Mouse (Mus musculus) embryonic facial prominence, embryonic 10.5 days (tissue): ENCODE results near the gene Il23a. TPM values are rescaled to one million over a fixed set of nuclear protein-coding genes. Genes with fewer than 3 reads are reported as not detected.

Experiments
- DNase-seq: peaks from one replicate; pipeline ENCODE4 v3.0.0-alpha.2; 2017; ENCODE audit warnings: low spot score
- H3K27ac ChIP-seq: fragments of 300-500 bp; sonication (generic); replicated peaks from 2 replicates; pipeline ENCODE4 v1.5.1; 2016; ENCODE audit warnings: mild to moderate bottlenecking
- H3K27me3 ChIP-seq: fragments of 300-500 bp; sonication (generic); replicated peaks from 2 replicates; pipeline ENCODE4 v1.6.1; 2016; ENCODE audit warnings: low read depth, mild to moderate bottlenecking; ENCODE audit not compliant: poor library complexity, severe bottlenecking
- H3K36me3 ChIP-seq: fragments of 300-500 bp; sonication (generic); replicated peaks from 2 replicates; pipeline ENCODE4 v1.6.1; 2016; ENCODE audit warnings: mild to moderate bottlenecking, moderate library complexity
- H3K4me1 ChIP-seq: fragments of 300-500 bp; sonication (generic); 2 replicates; pipeline ENCODE4 v1.6.1; 2016
- H3K4me3 ChIP-seq: fragments of 300-500 bp; sonication (generic); 2 replicates; pipeline ENCODE4 v1.5.1; 2016; ENCODE audit warnings: mild to moderate bottlenecking, moderate library complexity
- H3K9me3 ChIP-seq: fragments of 300-500 bp; sonication (generic); 2 replicates; pipeline ENCODE4 v1.6.1; 2016; ENCODE audit warnings: mild to moderate bottlenecking
- WGBS: fragments of 180-500 bp; shearing (Covaris S2); methylation state at CpG from one replicate; pipeline ENCODE4 v1.1.7; 2016; 5-methylcytosine and 5-hydroxymethylcytosine counted together
- polyA plus RNA-seq: library from polyadenylated mRNA; unstranded; fragments of >200 nt; fragmentation: Nextera tagmentation; extraction: Ambion mirVana; gene quantifications from 2 replicates; pipeline ENCODE4 v1.2.1, GENCODE M21; 2016

The Il23a gene
- polyA plus RNA-seq, 1 experiment from 2014 or later, result not detected

- Histone ChIP-seq H3K27me3 (no peaks in the 10 kb centered on the region), H3K9me3 (no peaks in the 10 kb centered on the region), H3K4me3 (no peak overlapping the region), H3K4me1 (peaks cover 12% of the 10 kb centered on the region), H3K27ac (no peak overlapping the region), H3K36me3 (peaks cover 64% of the 10 kb centered on the region)
- 91% methylated on average over 10 of the region's 10 CpGs for WGBS
- no peak for DNase-seq
These were observed 29.1 kb upstream of the Il23a start for GRCm38 (mm10) chr10:128327610-128328009.

- Histone ChIP-seq H3K27me3 (no peaks in the 10 kb centered on the region), H3K27ac (no peak overlapping the region), H3K4me1 (peaks cover 12% of the 10 kb centered on the region), H3K4me3 (no peak overlapping the region), H3K36me3 (peaks cover 64% of the 10 kb centered on the region), H3K9me3 (no peaks in the 10 kb centered on the region)
- DNase-seq, result no peak
- WGBS, result 94% methylated on average over 8 of the region's 8 CpGs
These were observed 28.3 kb upstream of the Il23a start for GRCm38 (mm10) chr10:128326825-128327224.

- Histone ChIP-seq H3K36me3 (peaks cover 75% of the 10 kb centered on the region), H3K4me1 (peaks cover 16% of the 10 kb centered on the region), H3K27me3 (no peaks in the 10 kb centered on the region), H3K27ac (peak overlapping the region; percentile 97), H3K9me3 (no peaks in the 10 kb centered on the region), H3K4me3 (peak overlapping the region; percentile 89)
- no peak for DNase-seq
- 82% methylated on average over 8 of the region's 8 CpGs for WGBS
These were observed 25.0 kb upstream of the Il23a start for GRCm38 (mm10) chr10:128323516-128323915.

GRCm38 (mm10) chr10:128322141-128323108 is 23.9 kb upstream of the Il23a start, which contains the start of gene Cnpy2:
Cnpy2 (plus strand) TSS chr10:128322459.
- Histone ChIP-seq H3K9me3 (no peaks in the 10 kb centered on the region), H3K27ac (peak within 1 kb of the TSS; percentile 97), H3K36me3 (peaks cover 75% of the 10 kb centered on the region), H3K4me3 (peak within 1 kb of the TSS; percentile 89), H3K4me1 (peaks cover 16% of the 10 kb centered on the region), H3K27me3 (no peaks in the 10 kb centered on the region)
- DNase-seq, result peak; percentile 97
- WGBS, result under 1% methylated on average over 40 of the region's 40 CpGs

- Histone ChIP-seq H3K4me3 (peak overlapping the region; percentile 89), H3K36me3 (peaks cover 75% of the 10 kb centered on the region), H3K9me3 (no peaks in the 10 kb centered on the region), H3K4me1 (peaks cover 16% of the 10 kb centered on the region), H3K27me3 (no peaks in the 10 kb centered on the region), H3K27ac (peak overlapping the region; percentile 97)
- 66% methylated on average over 12 of the region's 12 CpGs for WGBS
- DNase-seq, result peak; percentile 23
These were observed 23.1 kb upstream of the Il23a start for GRCm38 (mm10) chr10:128321641-128322040.

GRCm38 (mm10) chr10:128315578-128315977 is 17.0 kb upstream of the Il23a start:
- WGBS, result 91% methylated on average over 8 of the region's 8 CpGs
- peaks cover 100% of the 10 kb centered on the region for H3K36me3 ChIP-seq
- DNase-seq, result no peak

GRCm38 (mm10) chr10:128310902-128311301 is 12.3 kb upstream of the Il23a start:
- H3K4me1 ChIP-seq, result no peaks in the 10 kb centered on the region
- no peak for DNase-seq
- H3K36me3 ChIP-seq, result peaks cover 94% of the 10 kb centered on the region
- H3K4me3 ChIP-seq, result no peak overlapping the region
- H3K9me3 ChIP-seq, result no peaks in the 10 kb centered on the region
- no peaks in the 10 kb centered on the region for H3K27me3 ChIP-seq
- 89% methylated on average over 4 of the region's 4 CpGs for WGBS
- no peak overlapping the region for H3K27ac ChIP-seq

More at GRCm38 (mm10) chr10:128315578-128315977, 17.0 kb upstream of the Il23a start:
- Histone ChIP-seq H3K27me3 (no peaks in the 10 kb centered on the region), H3K27ac (no peak overlapping the region), H3K9me3 (no peaks in the 10 kb centered on the region), H3K4me1 (no peaks in the 10 kb centered on the region), H3K4me3 (no peak overlapping the region)

GRCm38 (mm10) chr10:128310177-128310576 is 11.6 kb upstream of the Il23a start:
- Histone ChIP-seq H3K4me3 (no peak overlapping the region), H3K4me1 (no peaks in the 10 kb centered on the region), H3K27ac (no peak overlapping the region), H3K36me3 (peaks cover 91% of the 10 kb centered on the region), H3K27me3 (no peaks in the 10 kb centered on the region), H3K9me3 (no peaks in the 10 kb centered on the region)
- no peak for DNase-seq
- 92% methylated on average over 11 of the region's 11 CpGs for WGBS

- Histone ChIP-seq H3K27me3 (no peaks in the 10 kb centered on the region), H3K4me3 (no peak overlapping the region), H3K27ac (no peak overlapping the region), H3K36me3 (peaks cover 86% of the 10 kb centered on the region), H3K9me3 (no peaks in the 10 kb centered on the region), H3K4me1 (peaks cover under 1% of the 10 kb centered on the region; the same call in 1 of the 2 replicates)
- DNase-seq, result no peak
- WGBS, result 93% methylated on average over 7 of the region's 7 CpGs
These were observed 11.1 kb upstream of the Il23a start for GRCm38 (mm10) chr10:128309654-128310053.

GRCm38 (mm10) chr10:128303126-128304021 is 4.8 kb upstream of the Il23a start, which contains the start of gene Pan2:
Pan2 (plus strand) TSS chr10:128303335.
- peak; percentile 99 for DNase-seq
- 2% methylated on average over 37 of the region's 37 CpGs for WGBS
- no peaks in the 10 kb centered on the region for H3K27me3 ChIP-seq

GRCm38 (mm10) chr10:128302785-128303125 is 4.2 kb upstream of the Il23a start:
- no peak for DNase-seq
- Histone ChIP-seq H3K4me3 (peak overlapping the region; percentile 80), H3K36me3 (peaks cover 17% of the 10 kb centered on the region), H3K27me3 (no peaks in the 10 kb centered on the region), H3K9me3 (no peaks in the 10 kb centered on the region), H3K4me1 (peaks cover 20% of the 10 kb centered on the region), H3K27ac (peak overlapping the region; percentile 97)
- WGBS, result under 1% methylated on average over 9 of the region's 9 CpGs

More at GRCm38 (mm10) chr10:128303126-128304021, 4.8 kb upstream of the Il23a start, which contains the start of gene Pan2:
- H3K27ac ChIP-seq, result peak within 1 kb of the TSS; percentile 97
- H3K36me3 ChIP-seq, result peaks cover 23% of the 10 kb centered on the region
- H3K4me3 ChIP-seq, result peak within 1 kb of the TSS; percentile 80
- H3K4me1 ChIP-seq, result peaks cover 20% of the 10 kb centered on the region
- no peaks in the 10 kb centered on the region for H3K9me3 ChIP-seq

GRCm38 (mm10) chr10:128302357-128302756 is 3.8 kb upstream of the Il23a start:
- WGBS, result 41% methylated on average over 3 of the region's 3 CpGs
- peaks cover 15% of the 10 kb centered on the region for H3K36me3 ChIP-seq
- no peak for DNase-seq
- no peaks in the 10 kb centered on the region for H3K27me3 ChIP-seq
- peak overlapping the region; percentile 80 for H3K4me3 ChIP-seq
- H3K9me3 ChIP-seq, result no peaks in the 10 kb centered on the region
- H3K4me1 ChIP-seq, result peaks cover 20% of the 10 kb centered on the region
- peak overlapping the region; percentile 97 for H3K27ac ChIP-seq
